Mouse (Mus musculus) MN1 (cell line): ENCODE results near the gene Mpzl2.

Experiments used
- DNase-seq: peaks from one replicate; pipeline ENCODE4 v3.0.0-alpha.2; 2016; ENCODE audit warnings: low spot score

The Mpzl2 gene

GRCm38 (mm10) chr9:45085741-45086690 is 46.4 kb downstream of the Mpzl2 start:
- no peak for DNase-seq

DNA sequence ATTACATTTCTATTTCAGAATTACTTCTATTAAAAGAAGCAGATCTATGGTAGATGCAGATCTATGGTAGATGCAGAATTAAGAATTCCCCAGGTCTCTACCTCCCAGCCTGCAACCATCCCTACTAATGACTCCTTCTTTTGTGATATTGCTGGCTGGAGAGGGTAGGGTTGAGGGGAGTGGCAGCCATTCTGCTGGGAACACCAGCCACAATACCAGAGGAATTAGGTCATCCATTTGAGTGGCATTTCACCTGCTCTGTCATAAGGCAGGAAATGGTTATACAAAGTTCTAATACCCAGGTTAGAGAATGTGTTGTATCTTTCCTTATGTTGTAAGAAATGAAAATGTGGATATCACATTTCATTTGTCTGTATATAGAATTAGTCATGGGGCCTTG is 48.4 kb downstream of the Mpzl2 start:
- DNase-seq = no peak

GRCm38 (mm10) chr9:45090811-45091210 is 51.2 kb downstream of the Mpzl2 start:
- DNase-seq = no peak

DNA sequence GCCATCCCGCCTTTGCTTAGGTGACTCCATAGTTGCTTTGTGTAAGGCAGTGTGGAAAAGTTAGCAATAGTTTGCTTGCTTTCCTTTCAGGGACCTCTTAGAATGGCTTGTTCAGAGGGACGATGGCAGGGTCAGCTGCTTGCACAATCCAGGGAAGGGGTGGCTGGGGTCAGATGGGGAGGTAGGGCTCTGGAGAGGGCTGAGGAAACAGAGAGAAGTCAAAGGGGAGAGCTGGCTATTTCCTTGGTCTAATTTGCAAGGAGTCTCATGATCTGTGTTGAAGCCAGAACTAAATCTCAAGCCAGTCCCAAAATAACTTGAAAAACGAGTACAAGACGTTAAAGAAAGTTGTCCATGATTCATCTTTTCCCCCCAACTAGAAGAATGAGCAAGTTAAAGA is 53.0 kb downstream of the Mpzl2 start:
- DNase-seq = no peak

DNA sequence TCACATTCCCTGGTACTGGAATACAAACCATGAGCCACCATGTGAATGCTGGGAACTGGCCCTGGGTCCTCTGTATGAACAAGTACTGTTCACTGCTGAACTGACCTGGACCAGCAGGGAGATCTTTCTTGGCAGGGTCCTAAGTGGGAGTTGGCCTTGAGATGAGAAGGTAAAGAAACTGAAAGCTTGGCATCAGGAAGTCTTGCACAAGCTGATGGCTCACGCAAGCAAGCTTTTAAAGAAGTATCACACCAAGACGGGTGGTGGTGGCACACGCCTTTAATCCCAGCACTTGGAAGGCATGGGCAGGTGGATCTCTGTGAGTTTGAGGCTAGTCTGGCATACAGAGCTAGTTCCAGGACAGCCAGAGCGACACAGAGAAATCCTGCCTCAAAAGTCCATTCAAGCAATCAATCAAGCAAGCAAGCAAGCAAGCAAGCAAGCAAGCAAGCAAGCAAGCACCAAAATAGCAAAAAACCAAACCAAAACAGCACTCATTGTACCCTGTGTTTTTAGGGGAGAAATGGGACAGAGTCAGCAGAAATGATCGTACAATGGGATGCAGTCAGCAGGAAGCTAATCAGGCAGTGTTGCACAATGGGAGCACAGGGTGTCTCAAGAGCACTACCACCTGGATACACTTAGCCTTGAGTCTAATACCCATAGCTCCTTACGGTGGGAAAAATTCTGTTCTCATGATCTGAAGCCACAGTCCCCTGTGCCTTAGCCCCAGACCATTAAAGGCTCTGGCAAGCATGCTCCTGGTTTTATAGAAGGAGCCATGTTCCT is 55.7 kb downstream of the Mpzl2 start:
- DNase-seq = no peak

DNA sequence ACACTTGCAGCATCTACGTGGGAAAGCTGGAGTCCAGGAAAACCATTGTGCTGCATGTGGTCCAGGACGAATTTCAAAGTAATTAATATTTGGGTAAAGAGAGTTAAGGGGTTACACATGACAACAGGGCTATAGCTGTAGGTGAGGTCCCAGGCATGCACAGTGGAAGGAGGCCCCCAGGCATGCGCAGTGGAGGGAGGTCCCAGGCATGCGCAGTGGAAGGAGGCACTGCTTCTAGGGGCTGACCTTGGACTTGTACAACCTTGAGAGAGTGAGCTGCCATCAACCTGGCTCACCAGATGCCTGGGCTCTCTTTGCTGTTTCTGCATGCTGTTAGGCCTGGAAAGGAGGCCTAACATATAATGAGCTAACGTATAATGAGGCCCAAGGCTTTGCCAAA is 58.3 kb downstream of the Mpzl2 start:
- DNase-seq = no peak

DNA sequence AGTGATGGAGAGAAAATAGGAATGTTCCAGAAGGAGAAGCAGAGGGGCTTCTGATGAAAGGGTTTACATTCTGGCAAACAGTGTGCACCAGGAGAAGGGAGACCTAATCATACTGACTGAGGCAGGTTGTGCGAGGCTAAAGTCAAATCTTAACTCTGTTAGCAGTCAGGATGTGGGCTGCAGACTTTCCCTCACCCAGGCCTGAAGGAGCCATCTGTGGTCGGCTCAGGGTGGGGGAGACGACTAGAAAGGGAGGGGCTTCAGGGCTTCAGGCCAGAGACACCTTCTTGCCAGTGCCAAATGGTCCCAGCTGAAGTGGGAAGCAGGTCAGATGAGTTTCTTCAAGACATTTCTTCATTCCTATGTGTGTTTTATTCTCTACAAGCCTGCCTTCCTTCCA is 58.8 kb downstream of the Mpzl2 start:
- no peak for DNase-seq

- DNase-seq = no peak
These were observed 62.9 kb downstream of the Mpzl2 start for GRCm38 (mm10) chr9:45102528-45102927.

DNA sequence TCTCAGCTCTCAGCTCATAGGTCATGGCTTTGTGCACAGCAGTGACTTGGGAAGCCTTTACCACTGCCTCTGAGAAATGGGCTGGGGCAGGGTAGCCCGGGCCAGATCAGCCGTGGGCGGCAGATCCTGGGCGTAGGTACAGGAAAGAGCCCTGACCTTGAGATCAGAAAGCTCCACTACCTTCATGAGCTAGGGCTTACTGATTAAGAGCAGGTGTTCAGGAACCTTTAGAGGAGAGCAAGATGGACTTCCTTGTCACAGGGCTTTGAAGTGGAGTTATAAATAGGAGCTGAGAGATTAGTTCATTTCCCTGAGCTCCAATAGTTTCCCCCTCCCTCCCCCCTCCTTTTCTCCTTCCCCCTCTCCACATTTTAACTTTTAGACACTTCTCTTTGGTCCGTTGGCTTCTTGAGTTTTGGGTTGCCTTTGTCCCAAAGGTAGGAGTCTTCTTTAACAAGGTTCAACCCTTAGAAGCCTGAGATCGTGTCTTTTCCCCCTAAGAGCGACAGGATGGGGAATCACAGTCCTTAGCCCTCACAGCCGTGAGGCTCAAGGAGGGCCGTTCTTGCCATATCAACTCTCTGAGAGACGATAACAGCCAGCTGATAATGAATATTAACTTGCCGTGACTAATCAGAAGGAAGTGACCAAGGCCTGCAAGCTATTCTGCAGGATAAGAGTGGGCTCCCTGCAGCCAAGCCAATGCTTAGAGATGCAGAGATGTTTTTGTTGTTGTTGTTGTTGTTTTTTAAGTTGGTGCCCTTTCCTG is 63.8 kb downstream of the Mpzl2 start:
- DNase-seq = no peak
